Mouse (Mus musculus): ENCODE data around the gene Thoc7.
"Not testable (repeated sequence)": the region's sequence is repeated elsewhere in the genome, so short reads cannot be mapped to it uniquely, and the experiment has no call there.

Gene Thoc7

DNA sequence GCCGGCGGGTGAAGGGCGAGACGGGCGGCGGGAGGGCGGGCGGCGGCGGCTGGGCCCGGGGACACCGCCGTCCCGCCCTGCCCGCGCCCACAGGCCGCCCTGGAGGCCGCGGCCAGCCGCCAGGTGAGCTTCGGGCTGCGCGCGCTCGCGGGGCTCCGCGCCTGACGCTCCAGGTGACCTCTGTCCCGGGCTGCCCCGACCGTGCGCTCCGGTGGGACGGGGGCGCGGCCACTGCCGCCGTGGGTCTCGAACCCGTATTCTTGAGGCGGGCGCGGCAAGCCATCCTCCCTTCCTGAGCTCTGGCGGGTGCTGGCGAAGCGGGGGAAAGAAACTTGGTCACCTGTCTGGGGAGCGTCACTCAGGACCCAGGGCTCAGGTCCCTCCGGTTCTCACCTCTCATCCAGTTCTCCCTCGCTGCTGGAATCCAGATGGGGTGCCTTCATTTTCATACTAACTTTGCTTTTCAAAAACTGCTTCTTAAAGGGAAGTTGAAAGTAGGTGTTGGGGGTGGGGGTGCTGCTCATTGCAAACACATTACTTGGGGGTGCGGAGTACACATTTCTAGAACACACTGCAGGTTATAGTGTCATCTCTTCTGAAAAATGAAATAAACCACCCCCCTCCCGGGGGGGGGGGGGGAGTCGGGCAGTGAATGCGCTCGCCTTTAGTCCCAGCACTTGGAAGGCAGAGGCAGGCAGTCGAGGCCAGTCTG lies at the start of gene Thoc7, which contains the start of gene Atxn7:
Thoc7 (minus strand) TSS at position 452 of the 712 bp plus-strand sequence.
Atxn7 (plus strand) TSS at position 40 of the 712 bp plus-strand sequence.
- peak; percentile 58 to 77 for DNase-seq

DNA sequence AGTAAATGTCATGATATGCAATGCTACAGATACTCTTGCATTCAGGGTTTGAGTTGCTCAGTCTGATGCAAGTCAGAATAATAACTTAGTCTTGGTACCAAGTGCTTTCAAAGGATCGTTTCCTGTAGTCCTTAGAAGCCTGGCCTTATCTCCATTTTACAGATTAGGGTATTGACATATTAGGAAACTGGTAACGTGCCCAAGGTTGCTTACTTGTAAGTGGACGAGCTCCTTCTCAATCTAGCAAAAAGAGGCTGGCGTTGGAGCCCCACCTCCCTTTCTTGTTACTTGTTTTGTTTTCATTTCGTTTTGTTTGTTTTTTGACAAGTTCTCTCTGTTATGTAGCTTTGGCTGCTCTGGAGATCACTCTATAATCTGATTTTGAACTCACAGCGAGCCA lies 48.1 kb upstream of the Thoc7 start:
- no peak for DNase-seq

DNA sequence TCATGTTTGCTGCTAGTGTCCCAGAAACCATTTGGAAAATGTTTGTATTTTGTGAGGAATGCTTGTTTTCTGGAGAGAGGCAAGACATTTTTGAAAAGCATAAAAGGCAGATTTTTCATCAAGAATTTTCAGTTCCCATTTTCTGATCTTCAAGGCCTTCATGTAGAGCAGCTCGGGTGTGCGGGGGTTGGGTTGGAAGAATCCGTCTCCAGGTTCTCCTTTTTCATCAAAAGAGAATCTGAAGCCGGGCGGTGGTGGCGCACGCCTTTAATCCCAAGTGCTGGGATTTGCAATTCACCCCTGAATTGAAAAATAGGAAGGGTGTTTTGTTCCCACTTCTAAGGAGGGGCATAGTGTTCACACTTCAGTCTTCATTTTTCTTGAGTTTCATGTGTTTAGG lies 41.1 kb upstream of the Thoc7 start:
- no peak for DNase-seq

DNA sequence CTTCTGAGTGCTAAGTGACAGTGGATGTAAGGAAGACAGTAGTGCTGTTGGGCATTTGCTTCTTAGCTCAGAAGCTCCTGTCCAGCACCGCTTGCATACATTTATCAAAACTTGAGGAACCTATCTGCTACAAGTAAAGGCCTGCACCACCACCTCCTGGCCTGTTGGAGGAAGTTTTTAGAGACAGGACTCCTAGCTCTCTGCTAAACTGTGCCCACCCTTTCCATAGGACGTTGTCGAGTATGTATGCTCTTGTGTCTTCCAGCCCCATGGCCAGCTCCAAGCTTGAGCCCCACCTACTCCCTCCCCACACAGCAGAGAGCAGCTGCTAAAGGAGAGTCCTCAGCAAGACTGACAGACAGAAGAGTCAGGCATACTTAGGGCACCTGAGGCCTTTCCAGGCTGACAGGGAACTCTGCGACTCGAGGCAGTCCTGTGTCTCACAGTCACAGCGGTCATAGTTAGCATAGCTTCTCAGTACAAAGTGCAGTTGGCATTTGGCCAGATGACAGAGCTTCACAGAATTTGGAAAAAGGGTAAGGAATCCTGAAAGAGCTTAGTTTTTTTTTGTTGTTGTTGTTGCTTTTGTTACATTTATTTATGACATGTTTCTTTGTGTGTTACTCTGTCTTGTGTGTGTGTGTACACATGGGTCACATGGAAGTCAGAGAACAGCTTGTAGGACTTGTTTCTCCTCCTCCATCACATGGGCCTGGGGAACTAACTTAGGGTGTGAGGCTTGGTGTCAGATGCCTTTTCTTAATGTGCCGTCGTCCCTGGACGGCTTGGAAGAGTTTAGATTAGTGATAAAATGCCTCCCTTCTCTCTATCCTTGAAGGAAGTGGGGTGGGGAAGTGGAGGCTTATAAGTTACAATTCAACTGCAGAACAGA lies 33.8 kb upstream of the Thoc7 start:
- DNase-seq: peak; percentile 70 to 79

DNA sequence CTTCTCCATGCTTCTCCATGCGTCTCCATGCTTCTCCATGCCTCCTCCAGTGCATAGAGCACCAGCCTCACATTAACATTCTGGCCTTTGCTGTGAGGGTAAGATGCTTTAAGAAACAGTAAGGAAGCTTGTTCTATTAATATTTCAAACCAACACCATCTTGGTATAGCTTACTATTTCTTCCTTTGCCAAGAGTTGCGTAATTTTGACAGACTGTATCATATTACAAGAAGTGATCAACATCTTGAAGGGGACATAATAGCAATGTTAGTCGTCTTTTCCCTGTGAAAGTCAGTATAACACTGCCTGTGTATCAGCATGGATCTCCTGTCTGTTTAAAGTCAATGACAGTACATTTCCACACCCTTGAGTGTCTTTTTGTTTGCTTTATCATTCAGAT lies 29.1 kb upstream of the Thoc7 start:
- DNase-seq: no peak

DNA sequence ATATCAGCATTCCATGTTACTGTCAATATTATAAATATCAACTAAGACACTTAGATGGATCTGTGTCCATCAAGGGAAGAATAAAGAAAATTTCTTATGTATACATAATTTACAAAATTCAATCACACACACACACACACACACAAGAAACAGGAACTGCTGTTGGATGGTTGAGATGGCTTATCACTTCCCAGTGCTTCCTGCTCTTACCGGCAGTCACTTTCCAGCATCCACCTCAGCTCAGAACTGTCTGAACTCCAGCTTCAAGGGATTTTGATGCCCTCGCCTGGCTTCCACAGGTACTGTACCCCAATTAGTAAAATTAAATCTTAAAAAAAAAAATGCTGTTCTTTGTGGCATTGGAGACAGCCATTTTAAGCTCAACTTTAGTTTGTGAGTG lies 26.7 kb upstream of the Thoc7 start:
- no peak for DNase-seq

DNA sequence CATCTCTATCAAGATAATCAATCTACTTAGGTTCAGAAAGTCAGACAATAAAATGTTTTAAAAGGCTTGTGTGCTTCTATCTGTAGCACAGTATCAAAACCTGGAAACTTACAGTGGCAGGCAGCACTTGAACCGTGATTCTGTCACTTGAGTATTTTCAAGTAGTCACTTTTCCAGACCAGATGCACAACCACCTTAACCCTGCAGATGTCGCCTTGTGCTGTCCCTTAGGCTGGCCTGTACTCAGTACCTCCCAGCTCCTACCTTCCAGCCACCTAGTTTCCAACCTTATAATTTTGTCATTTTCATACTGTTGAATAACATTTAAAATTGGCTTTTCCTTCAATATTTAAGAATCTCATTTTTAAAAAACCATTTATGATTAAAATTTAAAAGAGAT lies 20.5 kb upstream of the Thoc7 start:
- peak; percentile 35 to 45 for DNase-seq

DNA sequence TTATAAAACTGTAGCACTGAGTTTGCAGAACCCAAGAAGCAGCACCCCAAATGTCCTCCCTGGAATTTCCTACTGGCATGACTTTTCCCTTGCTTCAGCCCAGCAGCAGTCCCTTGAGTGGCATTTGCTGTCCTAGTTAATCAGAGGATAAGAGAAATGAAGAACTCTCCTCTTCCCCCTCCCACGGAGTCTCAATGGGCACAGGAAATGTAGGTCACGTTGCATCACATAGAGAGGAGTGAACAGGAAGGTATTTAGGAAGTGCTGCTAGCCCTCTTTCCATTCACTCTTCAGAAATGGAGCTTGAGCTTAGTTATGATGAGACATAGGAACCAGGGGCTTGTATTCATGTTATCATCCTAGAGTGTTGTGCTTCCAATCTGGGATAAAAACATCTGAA lies 19.6 kb upstream of the Thoc7 start:
- DNase-seq: no peak

DNA sequence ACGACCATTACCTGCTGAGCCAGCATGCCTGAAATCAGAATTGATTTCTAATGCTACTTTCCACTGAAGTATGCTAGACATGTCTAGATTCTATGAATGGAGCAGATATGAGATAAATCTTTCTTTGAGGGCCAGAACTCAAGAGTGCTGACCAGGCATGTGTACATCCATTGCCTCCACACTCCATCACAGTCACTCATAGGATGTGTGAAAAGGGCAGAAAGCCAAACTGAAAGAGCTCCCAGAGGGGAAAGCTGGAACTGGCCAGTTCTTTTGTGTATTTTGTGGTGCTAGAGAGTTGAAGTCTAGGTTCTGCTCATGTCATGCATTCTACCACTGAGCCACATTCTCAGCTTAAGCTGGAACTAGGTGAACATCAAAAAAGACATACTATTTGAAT lies 15.8 kb upstream of the Thoc7 start:
- DNase-seq: no peak

DNA sequence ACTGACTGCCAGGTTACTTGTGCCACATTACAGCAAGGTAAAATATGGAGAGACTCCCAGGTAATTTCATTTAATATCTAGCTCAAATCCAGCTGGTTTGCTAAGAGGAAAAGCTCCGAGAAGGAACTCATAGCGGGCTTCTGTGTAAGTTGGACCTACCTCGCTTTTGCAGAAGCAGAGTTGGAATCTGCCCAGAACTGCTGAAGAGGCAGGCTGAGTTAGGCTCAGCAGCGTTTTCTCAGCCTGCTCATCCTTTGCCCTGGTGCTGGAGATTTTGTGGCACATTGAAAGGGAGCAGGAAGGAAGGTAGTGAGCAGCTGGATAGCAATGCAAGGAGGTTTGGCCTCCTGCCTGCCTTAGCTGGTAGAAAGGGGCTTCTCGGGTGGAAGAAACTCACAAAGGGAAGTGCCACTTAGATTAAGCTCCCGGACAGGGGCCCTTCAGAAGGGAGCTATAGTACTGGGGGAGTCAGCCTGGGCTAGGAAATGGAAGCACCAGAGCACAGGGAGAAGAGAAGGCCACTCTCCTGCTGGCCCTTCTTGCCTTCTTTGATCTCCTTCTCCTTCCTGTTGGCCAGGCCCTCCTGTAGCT lies 10.1 kb upstream of the Thoc7 start:
- peak in 1 of 2 experiments; percentile 26 for DNase-seq

DNA sequence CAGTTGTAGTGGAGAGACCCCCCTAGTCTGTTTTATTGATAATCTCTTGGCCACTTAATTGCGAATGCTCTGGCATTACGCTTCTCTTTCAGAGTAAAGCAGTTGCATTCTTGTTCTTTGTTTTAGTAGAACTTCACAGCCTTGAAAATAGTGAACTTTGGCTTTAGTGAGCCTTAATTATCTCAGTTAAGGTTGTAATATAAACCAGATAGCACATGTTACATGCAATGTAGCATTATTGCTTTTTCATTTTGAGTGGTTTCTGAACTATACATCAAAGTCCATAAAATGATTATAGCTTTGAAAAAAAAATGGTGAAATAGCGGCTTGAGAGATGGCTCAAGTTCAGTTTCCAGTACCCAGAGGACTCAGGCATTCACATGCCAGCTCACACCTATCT lies 8.9 kb upstream of the Thoc7 start:
- no peak for DNase-seq

DNA sequence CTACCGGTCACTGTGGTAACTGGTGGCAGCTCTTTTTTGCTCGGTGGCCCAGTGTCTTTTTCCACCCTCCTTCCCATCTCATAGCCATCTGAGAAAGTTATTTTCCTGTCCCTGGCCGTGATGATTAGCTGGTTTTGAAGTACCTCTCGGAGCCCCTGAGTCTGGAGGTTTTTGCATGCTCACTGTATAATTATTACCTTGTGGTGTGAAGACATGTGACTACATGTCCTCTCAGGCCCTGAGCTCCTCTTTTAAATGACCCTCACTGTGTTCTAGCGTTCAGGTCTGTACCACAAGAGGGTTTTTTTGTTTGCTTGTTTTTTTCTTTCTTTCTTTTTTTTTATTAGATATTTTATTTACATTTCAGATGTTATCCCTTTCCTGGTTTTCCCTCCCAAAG lies 6.8 kb upstream of the Thoc7 start:
- peak; percentile 23 to 55 for DNase-seq

DNA sequence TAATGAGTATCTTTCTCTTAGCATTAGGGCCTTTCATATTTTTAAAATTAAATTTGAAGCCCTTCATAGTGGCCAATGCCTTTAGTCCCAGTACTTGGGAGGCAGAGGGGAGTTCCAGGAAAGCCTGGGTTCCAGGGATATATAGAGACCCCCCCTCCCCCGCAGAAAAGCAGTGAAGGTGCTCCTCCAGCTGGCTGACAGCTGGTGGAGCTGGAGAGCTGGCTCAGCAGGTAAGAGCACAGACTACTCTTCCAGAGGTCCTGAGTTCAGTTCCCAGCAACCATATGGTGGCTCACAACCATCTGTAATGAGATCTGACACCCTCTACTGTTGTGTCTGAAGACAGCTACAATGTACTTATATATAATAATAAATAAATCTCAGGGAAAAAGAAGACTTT lies 6.0 kb upstream of the Thoc7 start:
- DNase-seq: peak in 1 of 2 experiments; percentile 25

DNA sequence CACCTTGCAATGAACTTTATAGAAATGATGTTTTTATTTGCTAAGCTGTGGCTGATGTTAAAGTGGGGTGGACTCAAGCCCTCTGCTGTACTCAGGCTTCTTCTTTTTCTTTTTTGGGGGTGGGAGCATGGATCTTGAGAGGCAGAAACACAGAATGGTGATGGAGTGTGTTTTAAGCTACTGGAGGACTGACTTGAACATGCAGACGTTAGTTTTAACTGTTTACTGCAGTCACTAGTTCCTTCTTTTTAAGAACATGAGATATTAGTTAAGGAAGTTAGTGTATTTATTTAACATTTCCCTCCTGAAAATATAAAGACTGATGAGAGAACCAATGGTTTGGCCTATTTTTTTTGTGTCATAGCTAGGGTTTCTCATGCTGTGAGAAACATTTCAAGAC lies 1.9 kb upstream of the Thoc7 start:
- DNase-seq: no peak

DNA sequence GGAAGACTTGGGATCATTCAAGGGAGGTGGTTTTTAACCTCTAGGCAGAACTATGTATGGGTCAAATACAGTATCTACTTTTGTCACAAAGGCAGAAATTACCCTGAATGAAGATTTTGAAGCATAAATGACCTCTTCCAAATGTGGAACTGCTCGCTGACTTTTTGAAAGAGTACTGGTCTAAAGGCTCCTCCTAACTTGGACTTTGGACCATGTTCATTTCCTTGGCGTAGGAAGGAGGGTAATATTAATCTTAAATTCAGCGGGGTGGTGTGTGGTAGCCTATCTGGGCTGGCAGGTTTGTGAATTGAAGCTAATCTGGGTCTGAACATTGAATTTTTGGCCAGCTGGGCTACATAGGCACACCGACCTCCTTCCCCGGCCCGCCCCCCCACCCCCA lies 824 bp upstream of the Thoc7 start:
- peak; percentile 34 to 47 for DNase-seq

DNA sequence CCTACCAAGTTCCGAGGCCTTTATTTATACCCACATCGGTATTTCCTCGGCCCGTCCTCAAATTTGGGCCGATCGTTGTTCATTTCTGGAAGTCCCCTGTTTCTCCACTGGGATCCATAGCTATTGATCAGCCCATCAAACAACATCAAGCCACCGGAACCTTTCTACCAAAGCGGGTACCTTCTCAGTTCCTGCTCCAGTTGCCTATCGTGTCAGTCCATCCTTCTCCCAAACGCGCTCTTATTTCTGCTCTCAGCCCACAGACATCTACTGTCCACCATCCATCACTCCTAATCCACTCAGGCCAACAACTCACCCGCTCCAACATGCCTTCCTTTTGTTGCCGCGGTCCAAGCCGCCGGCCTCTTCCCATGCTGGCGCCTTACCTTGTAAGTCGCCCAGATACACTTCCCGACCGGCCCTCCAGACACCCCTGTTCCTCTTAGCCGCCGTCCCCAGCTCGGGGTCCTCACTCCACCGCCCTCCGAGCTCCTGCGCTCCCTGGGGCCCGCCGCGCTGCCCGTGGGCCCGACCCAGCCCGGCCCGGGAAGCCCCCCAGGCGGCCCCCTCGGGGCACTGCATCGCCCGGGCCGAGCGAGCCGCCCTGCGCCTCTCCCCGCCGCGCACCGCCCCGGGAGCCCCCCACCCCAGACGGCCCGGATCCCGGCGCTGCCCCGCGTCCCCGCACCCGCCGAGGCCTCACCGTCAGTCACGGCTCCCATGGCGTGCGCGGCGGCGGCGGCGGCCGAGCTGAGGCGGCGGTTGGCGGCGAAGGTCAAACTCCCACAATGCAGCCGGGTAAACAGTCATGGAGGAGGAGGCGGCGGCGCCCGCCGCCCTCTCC lies 948 bp downstream of the Thoc7 start:
- DNase-seq: peak; percentile 63 to 82

DNA sequence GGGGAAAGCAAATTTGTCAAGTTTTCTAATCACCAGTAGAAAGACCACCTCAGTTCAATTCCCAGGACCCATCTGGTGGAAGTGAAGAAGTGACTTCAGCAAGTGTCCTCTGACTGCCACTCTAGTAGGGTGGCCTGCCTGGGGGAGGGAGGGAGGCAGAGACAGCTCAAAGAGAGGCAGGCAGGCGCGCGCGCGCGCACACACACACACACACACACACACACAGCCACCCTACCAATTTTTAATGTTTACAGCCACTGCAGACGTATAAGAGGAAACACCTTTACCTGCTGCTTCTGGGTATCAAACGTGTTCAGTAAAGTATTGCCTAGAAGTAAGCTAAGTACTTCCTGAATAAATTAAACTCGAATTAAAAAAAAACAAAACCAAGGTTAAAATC lies 1.6 kb downstream of the Thoc7 start:
- peak; percentile 31 to 67 for DNase-seq

DNA sequence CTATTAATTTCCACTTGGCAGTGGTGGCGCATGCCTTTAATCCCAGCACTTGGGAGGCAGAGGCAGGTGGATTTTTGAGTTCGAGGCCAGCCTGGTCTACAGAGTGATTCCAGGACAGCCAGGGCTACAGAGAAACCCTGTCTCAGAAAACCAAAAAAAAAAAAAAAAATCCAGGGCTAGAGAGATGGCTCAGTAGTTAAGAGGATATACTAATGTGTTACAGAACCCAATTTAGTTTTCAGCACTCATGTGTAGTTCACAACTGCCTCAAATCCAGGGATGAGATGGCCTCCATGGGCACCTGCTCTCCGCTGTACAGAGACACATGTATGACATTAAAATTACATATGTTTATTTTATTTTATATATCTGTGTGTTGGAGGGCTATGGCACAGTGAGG lies 9.5 kb downstream of the Thoc7 start:
- not testable (repeated sequence) for DNase-seq

DNA sequence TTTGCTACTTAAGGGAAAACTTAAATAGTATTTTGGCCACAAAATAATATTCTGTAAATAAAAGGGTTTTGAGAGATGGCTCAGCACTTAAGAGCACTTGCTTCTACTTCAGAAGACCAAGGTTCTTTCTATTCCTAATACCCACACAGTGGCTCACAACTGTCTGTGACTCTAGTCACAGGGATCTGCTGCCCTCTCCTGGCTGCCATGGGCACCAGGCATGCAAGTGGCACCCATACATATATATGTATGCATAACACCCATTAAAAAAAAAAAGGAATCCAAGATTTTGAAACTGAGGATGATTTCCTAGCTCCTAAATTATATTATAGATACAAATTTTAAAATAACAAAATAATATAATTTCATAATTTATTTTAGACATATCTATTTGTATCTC lies 11.3 kb downstream of the Thoc7 start:
- DNase-seq: peak; percentile 33 to 67

DNA sequence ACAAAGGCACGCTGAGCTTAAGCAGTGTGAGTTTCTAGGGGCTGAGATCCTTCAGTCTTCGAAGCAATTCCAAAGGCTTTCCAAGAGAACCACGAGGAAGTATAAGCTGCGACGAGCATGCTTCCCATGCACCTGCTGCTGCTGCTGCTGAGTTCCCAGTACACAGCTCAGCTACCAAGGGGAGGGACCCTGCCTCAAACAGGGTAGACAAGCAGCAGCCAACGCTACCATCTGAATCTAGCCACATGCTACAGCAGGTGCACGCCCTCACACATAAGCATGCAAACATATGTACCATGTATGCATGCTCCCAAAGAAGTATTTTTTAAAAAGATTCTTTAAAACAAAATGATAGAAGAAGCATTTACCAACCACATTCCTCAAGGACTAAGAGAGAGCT lies 13.3 kb downstream of the Thoc7 start:
- DNase-seq: no peak

DNA sequence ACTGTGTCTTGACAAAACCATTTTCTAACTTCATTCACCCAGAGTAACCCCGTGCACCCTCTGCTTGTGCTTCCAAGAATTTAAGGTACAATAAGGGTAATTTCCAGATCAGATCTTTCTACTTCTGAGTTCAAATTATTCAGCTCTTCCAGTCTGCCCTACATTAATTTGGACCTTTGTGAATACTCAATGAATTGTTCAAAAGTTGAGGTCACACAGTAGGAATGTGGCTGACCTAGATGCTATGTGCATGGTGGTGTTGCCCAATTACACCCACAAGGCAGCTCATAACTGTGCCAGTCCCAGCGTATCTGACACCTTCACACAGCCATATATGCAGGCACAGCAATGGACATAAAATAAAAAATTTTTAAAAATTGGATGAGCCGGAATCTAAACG lies 17.0 kb downstream of the Thoc7 start:
- no peak for DNase-seq

DNA sequence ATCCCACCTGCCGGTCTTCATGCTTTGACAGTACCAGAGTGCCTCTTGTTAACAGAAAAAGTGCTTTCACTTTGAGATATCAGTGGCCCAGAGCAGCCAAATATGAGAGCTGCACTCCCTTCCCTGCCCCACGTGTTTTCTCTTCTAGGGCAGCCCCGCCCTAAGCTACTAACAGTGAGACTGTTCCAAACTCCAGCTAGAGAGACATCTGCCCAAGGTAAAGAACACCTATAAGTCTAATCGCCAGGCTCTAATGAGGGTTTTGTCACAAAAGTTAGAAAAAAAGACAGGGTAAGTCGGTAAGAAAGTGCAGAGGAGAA lies 27.6 kb downstream of the Thoc7 start:
- no peak for DNase-seq

All from kidney, postnatal 36 days (tissue).